Mouse (Mus musculus) frontal cortex, adult (tissue): ENCODE data around the gene Zfp451.
"Not testable (repeated sequence)": the region's sequence is repeated elsewhere in the genome, so short reads cannot be mapped to it uniquely, and the experiment has no call there.

Experiments used
- ATAC-seq: cut with Nextera tagmentation; 2 replicates; pipeline ENCODE4 v1.9.2; 2017; ENCODE audit warnings: mild to moderate bottlenecking, moderate library complexity, mixed read lengths; ENCODE audit not compliant: low TSS enrichment

Zfp451 gene

DNA sequence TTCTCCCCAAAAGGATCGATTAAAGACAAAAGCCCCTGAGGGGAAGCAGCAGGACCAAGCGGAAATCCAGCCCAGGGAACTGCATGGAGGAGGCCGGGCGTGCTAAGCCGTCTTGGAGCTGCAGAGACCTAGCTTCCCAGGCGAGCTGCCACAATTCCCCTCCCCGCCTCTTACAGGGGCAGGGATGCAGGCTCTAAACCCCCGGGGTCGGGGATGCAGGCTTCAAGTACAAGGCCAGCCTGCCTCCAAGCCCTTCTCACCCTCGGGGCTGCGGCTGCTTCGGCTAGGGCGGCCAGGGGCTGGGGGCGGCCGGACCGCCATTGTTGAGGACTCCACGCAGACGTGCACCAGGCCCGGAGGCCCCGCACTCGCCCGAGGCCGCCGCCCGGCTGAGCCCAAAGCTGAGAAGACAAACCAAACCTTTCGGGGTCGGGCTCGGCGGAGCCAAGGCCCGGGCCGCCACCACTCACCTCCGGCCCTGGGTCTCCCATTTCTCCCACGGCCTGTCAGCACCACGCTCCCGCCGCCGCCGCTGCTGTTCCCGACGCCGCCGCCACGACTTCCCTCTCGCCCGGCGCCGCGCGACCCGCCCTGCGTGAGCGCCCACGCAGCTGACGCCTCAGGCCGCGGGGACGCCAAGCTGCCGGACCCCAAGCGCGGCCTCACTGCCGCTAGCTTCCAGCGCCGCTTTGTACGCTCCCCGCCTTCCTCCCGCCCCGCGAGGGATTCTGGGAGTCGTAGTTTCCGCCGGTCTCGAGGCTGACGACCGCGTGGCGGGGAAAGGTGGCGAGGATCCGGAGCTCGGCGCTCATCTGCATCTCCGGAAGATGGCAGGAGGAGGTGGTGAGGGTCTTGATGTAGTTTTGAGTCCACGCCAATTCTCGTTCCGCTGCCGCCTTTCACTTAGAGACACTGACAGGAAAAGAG lies at the start of gene Zfp451:
Zfp451 (minus strand) TSS at position 728 of the 927 bp plus-strand sequence.
- peak; percentile 92 for ATAC-seq

DNA sequence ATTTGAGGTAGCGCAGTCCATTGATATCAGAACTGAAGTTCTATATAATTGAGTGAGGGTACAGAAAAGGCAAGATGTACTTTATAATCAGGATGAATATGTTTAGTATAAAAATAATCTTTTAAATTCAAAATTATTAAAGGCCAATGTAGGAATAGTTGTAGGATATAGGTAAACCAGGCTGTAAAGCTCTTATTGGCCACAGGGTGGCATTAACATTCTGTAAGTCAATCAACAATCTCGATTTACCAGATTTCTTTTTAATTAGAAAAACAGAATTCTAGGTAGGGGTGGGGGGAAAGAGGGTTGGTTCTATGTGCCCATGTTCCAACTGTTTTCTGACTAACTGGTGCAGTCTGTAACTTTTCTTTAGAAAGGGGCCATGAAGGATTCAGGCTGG lies 32.4 kb upstream of the Zfp451 start:
- no peak for ATAC-seq

DNA sequence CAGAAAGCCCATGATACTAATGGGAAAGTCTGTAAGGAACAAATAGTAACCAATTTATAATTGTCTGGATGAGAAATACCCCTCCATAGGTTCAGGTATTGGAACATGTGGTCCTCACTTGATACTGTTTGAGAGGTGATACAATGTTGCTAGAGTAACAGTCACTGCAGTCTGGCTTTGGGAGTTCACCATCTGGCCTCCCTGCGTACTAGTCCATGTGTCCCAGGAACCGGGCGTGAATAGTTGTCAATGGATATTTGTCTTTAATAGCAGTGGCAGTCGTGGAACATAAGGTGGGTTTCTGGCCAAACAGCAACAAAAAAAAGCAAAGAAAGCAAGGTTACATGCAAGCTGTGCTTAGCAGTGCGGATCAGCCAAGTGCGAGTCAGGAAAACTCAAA lies 29.4 kb upstream of the Zfp451 start:
- no peak for ATAC-seq

DNA sequence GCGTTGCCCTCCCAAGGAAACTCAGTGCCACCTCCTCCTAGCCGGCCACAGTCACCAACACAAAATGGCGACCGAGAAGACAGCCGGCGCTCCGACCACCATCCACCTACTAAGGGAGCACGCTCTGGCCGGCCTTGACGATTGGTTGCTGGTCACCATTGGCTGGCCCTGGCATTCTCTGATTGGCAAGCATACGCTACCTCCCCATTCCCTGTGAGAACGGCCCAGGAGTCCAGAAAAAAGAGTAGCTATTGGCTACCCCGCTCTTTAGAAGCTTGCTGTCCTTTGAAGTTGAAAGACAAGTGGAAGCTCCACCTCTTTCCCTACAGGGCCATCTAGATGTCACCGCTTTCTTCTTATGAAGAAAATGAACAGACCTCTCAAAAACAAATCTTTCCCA lies 24.6 kb upstream of the Zfp451 start:
- not testable (repeated sequence) for ATAC-seq

DNA sequence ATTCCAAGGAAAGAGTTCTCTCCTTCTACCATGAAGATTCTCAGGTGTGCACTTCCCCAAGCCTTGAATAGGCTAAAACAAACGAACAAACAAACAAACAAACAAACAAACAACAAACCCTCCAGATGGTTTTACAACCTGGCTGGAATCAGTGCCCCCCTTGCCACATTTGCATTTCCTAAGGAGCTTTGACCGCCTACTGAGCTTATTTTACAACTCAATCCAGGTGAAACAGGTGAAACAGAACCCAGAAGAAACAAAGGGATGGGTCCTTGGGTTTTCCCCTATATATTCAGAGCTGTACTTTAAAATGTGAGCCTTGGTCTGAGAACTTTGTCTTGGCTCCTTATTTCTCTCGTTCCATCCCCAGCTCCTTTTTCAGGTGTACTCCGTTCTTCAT lies 16.2 kb upstream of the Zfp451 start:
- no peak for ATAC-seq

DNA sequence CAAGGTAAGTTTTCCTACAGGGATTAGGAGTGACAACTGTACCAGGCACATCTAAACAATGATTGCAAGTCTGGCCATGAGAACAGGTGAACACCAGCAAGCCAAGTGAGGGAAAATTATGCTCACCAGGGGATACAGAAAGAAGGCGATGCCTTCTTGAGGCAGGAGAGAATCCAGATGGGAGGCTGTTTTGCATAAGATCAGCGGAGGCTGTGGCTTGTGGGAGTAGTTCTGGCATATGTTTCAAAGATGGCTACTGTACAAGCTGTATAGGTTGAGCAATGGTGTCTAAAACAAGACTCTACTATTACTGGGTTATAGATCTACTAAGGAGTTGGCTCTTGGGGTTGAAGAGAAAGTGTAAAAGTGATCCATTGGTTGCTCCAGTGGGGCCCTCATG lies 3.5 kb upstream of the Zfp451 start:
- peak; percentile 77 for ATAC-seq

DNA sequence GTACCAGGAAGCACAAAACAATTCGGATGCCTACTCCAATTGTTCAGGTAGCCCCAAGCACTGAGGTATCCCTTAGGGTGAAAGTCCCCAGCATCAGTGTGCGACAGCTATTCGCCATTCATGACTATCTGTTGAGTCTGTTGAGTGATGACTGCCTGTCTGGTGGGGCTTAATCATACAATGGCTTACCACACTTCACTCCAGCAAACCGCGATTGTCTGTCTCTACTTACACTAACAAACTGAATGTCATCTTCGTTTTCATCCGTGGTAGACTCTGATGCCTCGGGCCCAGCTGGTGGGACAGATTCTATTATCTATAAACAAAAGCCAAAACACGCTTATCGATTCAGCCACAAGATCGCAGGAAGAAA lies 914 bp downstream of the Zfp451 start:
- ATAC-seq, result peak; percentile 3; the same call in 1 of the 2 replicates

DNA sequence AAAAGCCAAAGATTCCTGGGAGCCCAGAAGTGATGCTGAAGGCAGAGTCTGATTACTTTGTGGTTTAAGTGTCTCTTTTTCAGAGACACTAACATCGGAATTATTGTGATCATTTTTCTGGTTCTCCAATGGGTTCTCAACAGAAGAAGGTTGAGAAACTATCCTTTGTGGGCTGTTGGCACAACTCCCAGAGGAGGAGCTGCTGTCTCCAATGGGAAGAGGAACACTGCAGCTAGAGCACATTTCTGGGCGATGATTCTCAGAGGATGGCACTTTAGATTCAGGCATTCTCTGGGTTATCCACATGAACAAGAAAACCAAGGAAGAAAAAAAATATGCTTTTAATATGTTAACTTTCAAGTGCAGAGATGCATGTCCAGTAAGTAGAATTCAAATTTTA lies 11.1 kb downstream of the Zfp451 start:
- peak; percentile 79 for ATAC-seq

DNA sequence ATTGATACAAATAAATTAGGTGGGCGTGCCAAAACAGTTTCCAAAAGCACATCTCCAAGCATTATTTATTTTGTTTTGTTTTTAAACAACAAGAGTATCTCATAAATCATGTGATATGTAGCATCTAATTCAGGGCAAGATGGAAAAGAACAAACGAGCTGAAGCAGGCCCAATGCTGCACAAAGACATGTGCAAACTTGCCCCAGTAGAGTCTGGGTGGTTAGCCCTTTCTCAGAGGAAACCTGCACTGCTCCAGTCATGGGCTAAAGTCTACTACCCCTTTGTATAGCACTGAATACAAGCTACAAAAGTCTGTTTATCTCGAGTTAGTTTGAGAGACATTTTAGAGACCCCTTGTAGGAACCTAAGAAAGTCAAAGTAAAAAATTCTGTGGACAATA lies 14.8 kb downstream of the Zfp451 start:
- ATAC-seq, result no peak

DNA sequence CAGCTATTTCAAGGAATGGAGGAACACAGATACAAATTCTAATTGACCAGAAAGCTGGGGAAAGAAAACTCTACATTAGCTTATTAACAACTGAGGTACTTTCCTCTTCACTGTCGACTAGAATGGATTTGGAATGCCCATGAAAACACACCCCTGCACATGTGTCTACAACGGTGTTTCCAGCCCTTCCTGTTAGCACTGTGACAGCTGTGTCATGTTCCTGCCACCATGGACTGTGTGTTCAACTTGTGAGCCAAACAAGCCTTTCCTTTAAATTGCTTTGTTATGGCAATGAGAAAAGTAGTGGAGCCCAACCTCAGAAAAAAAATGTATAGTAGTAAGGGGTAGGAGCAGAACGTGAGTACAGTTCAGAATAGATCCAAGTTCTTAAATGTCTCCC lies 25.9 kb downstream of the Zfp451 start:
- ATAC-seq, result no peak

DNA sequence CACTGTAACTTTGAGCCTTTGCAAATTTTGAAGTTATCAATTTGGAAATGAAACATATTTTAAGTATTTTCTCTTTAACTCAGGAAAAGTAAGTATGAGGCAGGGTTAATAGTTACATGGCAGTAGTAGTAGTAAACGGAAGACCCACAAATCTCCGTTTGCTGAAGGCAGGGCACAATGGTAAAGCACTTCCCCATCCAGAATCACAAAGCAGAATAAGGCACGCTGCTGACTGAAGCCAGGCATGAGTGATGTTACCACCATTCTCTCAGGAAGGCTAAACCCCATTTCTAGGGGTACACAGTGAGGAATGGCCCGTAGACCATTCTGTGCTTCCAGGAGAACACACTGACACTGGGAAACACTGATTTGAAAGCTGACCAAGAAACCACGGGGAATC lies 26.3 kb downstream of the Zfp451 start:
- ATAC-seq, result no peak

DNA sequence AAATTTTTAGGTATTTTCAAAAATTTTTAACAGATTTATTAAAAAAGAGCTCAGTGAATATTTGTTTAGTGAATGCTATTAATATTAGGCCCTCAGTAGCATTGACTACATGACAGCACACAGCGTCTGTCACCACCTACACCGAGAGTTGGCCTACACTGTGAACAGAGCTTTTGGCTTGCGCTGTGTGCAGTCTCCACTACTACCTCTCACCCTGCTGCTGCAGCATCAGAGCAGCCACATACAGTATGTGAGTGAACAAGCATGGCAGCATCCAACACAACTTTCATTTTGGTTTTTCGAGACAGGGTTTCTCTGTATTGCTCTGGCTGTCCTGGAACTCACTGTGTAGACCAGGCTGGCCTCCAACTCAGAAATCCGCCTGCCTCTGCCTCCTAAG lies 29.8 kb downstream of the Zfp451 start:
- no peak for ATAC-seq

DNA sequence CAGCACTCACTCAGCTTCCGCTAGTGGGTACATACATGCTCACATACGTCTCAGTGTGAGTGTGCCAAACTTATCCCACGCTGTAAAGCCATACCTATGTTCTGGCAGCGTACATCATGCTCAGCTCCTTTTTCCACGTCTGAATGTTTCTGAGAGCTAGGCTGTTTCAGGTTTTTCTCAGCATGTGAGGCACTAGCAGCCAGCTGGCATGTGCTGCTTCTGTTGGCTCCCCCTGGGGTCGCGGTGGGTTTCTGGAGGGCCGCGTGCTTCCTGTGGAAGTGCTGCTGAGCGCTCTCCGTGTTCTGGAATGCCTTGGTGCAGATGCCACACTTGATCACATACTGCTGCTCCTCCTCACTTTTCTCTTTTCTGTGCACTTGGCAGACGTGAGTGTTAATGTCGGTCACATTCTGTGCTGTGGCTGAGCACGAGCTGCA lies 38.2 kb downstream of the Zfp451 start:
- peak; percentile 88 for ATAC-seq

DNA sequence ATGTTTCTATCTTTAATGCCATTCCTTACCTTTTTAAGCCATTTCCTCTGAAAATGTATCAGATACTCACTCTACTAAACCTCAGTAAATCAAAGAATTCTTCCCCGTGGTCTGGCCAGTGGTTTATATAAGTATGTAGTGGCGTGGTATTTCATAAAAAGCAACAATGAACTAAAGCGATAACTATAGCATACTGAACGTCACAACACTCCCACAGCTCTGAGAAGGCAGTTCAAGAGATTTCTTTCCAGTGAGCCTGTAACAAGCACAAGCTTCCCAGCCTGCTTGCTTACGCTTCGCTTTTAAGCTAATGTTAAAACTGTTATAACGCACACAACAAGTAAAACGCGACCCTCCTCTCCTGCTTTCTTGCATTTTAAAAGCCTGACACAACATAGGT lies 42.3 kb downstream of the Zfp451 start:
- peak; percentile 78 for ATAC-seq

DNA sequence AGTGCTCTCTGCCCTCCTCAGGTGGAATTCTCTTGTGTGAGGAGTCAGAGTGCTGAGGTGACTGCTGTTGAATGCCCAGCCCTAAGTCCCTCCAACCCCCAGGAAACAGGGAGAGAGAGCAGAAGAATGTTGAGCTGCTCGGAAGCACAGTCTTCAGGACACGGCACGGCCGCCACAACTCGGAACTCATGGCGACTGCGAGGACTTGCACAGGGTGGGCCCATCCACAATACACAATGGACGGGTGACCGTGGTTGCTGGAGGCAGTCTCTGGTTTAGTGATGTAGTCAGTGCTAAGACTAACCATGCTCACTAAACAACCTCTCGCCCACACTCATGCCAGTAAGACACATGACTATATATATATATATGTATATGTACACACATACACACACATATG lies 42.8 kb downstream of the Zfp451 start:
- ATAC-seq, result no peak

DNA sequence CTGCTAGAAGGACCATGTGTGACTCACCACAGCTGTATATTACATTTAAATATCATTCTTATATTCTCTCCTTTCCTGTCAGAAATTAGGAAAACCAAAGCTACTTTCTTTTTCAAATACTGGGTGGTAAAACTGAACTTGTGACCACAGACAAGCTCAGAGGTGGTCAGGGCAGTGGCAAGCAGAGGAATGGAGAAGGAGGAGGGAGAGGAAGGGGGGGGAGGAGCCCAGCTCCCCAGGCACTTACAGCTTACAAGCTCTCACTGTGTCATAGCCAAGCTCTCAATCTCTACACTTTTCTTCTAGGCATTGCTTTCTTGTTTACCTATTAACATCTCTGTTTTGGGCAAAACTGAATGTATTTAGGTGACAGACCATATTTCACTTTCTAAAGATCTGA lies 45.6 kb downstream of the Zfp451 start:
- ATAC-seq, result no peak

DNA sequence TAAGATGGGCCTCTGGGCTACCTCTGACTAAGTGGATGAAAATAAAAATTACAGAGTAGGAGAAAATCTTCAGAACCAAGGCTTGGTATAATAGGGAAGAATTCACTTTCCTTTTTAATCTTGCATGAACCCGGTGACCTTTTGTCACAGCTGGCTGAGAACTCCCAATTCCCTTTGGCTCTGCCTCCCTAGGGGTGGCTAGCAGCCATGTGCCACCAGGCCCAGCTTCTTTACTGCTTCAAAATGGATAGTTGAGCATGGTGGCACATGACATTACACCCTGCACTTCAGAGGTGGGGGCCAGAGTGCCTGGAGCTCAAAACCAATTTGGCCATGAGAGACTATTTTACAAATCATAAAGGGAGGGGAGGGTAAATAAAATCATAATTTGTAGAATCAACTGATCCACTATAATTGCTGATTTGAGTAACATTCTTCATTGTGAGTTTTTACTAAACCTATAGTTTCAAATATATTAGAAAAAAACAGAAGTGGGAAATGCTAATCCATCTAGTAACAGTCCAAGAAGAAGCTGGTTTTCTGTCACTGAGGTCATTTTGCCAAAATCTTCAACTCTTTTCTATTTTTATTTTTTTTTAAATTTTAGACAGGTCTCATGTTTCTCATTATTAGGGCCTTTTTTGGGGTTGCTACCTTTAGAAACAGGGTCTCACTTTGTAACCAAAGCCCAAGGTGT lies 46.2 kb downstream of the Zfp451 start:
- no peak for ATAC-seq

DNA sequence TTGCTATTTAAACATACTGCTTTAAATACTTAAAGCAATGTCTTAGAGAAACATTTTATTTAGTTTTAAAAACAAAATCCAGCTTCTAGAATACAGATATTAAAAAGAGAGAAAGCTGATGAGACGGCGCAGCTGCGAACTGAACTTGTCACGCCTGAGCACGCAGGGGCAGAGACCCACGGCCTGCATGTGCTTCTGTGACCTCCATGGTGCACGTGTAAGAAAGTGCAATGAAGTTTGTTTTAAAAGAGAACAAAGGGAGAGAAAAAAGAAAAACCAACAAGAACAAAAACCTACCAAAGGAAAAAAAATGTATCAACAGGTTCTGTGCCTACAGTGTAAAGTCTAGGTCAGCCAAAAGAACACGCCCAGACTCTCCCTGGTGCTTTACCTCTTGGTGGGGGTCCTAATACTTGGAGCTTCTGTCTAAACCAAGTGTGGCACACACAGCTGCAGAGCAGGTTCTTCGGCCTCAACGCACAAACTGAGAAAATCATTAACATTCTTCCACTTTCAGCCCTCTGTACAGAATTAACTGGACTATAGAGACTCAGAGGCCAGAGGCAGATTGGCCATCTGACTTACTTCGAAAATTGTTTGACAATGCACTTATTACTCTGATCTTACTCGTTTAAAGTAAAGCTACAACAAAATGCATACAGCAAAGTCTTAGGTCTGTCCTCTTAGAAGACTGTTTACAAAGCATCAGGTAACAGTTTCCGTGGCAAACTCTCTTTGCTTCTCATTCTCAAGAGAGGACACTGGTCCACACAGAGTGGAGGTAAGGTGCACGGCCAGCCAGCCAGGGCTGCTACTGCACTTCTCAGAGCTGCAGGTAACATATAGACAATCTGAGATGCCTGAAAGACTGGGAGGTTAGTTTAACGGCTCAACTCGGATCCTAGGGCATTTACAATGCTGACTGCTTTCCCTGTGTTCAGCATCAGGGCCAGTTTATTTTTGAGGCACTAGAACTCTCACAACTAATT lies 47.6 kb downstream of the Zfp451 start:
- no peak for ATAC-seq

DNA sequence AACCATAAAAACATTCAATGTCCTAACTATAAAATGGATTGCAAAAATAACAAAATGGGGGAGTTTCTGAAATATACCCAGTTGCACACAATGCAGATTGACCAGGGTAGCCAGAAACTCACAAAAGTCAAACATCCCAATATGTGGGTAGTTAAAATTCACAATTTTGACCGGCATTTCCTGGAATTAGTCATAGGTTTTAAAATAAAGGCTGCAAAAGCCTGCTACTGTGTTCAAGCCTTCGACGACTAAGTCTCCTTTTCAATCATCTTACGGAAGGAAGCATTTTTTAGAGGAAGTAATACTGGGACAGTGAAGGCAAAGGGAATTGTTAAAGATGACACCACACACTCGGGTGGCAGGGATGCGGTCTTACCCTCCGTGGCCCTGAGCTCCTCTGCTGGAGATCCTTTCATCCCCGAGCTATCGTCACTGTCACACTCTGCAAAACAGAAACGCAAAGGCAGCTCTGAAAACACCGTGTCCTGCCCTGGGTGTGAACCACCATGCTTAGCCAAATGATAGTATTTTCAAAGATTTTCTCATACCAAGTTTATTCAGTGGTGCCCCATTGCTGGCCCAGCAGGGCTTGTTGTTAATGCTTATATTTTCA lies 48.8 kb downstream of the Zfp451 start:
- no peak for ATAC-seq

DNA sequence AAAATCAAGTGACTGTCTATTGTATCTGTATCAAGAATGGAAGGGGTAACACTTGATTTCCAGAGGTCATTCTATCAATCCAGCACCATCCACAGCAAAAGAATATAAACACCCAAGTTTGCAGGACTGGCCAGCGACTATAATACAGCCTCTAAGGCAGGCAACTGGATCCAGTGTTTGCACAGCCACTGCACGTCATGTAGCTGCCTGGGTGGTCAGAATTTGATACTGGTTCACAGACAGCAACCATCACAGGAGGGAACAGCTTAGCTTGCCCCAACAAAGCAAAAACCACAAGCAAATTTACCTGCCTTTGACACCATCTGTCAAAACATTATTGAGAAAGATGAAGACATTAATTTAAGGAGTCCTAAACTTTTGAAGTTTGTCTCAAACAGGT lies 50.6 kb downstream of the Zfp451 start:
- no peak for ATAC-seq

DNA sequence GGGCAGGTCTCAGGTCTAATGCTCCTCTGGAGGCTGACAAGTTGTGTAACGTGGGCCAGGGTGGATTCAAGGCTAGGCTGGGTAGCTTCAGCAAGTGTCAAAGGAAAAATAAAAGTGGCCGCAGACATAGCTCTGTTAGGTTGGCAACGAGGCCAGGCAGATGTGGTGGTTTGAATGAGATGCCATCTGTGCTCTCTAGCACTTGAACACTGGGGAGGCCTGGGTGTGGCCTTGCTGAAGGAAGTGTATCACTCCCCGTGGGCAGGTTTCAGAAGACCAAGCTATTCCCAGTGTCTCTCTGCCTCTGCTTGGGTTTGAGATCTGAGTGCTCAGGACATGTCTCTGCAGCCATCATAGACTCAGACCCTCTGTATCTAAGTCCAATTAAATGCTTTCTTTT lies 55.9 kb downstream of the Zfp451 start:
- peak; percentile 14; the same call in 1 of the 2 replicates for ATAC-seq
